Mouse (Mus musculus) fat pad, adult 2 months (tissue): Measurements from ENCODE around the gene Mettl7a1.
"Not testable (repeated sequence)": the region's sequence is repeated elsewhere in the genome, so short reads cannot be mapped to it uniquely, and the experiment has no call there.

Source experiments
- DNase-seq: peaks from one replicate; pipeline ENCODE4 v3.0.0-alpha.2; 2011; ENCODE audit warnings: low read depth, low spot score; ENCODE audit errors: extremely low read depth

The Mettl7a1 gene

GRCm38 (mm10) chr15:100337847-100338246 is 33.9 kb downstream of the Mettl7a1 start:
- not testable (repeated sequence) for DNase-seq

GRCm38 (mm10) chr15:100341314-100341980 is 37.5 kb downstream of the Mettl7a1 start:
- not testable (repeated sequence) for DNase-seq

- DNase-seq, result no peak
These were observed 41.5 kb downstream of the Mettl7a1 start for GRCm38 (mm10) chr15:100345484-100345883.

GRCm38 (mm10) chr15:100346761-100347160 is 42.8 kb downstream of the Mettl7a1 start:
- no peak for DNase-seq

- no peak for DNase-seq
These were observed 45.6 kb downstream of the Mettl7a1 start for GRCm38 (mm10) chr15:100349496-100349895.

- no peak for DNase-seq
These were observed 47.6 kb downstream of the Mettl7a1 start for GRCm38 (mm10) chr15:100351501-100352060.

- no peak for DNase-seq
These were observed 48.8 kb downstream of the Mettl7a1 start, which contains the start of the genes Methig1 and Mettl7a2 for GRCm38 (mm10) chr15:100352711-100353250. TSS of gene Methig1 (plus strand) at chr15:100353149. TSS of gene Mettl7a2 (plus strand) at chr15:100353200.

- not testable (repeated sequence) for DNase-seq
These were observed 49.5 kb downstream of the Mettl7a1 start for GRCm38 (mm10) chr15:100353399-100353798.

- no peak for DNase-seq
These were observed 51.9 kb downstream of the Mettl7a1 start for GRCm38 (mm10) chr15:100355876-100356275.

- no peak for DNase-seq
These were observed 60.3 kb downstream of the Mettl7a1 start, which contains the start of gene Higd1c for GRCm38 (mm10) chr15:100364242-100364641. TSS of gene Higd1c (plus strand) at chr15:100364542.

- not testable (repeated sequence) for DNase-seq
These were observed 62.0 kb downstream of the Mettl7a1 start for GRCm38 (mm10) chr15:100365967-100366366.

- no peak for DNase-seq
These were observed 63.2 kb downstream of the Mettl7a1 start for GRCm38 (mm10) chr15:100367119-100367518.

- no peak for DNase-seq
These were observed 71.1 kb downstream of the Mettl7a1 start for GRCm38 (mm10) chr15:100375066-100375465.

GRCm38 (mm10) chr15:100377847-100378505 is 74.0 kb downstream of the Mettl7a1 start:
- not testable (repeated sequence) for DNase-seq
